Mouse (Mus musculus) intestine, embryonic 14.5 days (tissue): ENCODE results near the gene Rapgef5. TPM values are rescaled to one million over a fixed set of nuclear protein-coding genes. Genes with fewer than 3 reads are reported as not detected.

Experiments used
- ATAC-seq: fragments of 200-750 bp; cut with Nextera tagmentation; replicated peaks from 2 replicates; pipeline ENCODE4 v1.8.0; 2017; ENCODE audit warnings: low read depth, moderate number of reproducible peaks, moderate TSS enrichment, moderate library complexity; ENCODE audit not compliant: low FRiP score, low TSS enrichment
- DNase-seq: peaks from one replicate; pipeline ENCODE4 v3.0.0-alpha.2; 2018; ENCODE audit warnings: low spot score
- H3K27ac ChIP-seq: fragments of 300-500 bp; sonication (generic); 2 replicates; pipeline ENCODE4 v1.5.1; 2014; ENCODE audit warnings: low read depth, mild to moderate bottlenecking, control low read depth
- H3K27me3 ChIP-seq: fragments of 300-500 bp; sonication (generic); replicated peaks from 2 replicates; pipeline ENCODE4 v1.6.1; 2014; ENCODE audit warnings: low read length, control low read depth; ENCODE audit not compliant: control insufficient read depth, insufficient read depth
- H3K36me3 ChIP-seq: fragments of 300-500 bp; sonication (generic); 2 replicates; pipeline ENCODE4 v1.6.1; 2014; ENCODE audit warnings: low read length, control low read depth; ENCODE audit not compliant: control insufficient read depth, insufficient read depth
- H3K4me1 ChIP-seq: fragments of 300-500 bp; sonication (generic); replicated peaks from 2 replicates; pipeline ENCODE4 v1.6.1; 2014; ENCODE audit warnings: low read length, control low read depth, mixed read lengths; ENCODE audit not compliant: control insufficient read depth, insufficient read depth
- H3K4me2 ChIP-seq: fragments of 300-500 bp; sonication (generic); 2 replicates; pipeline ENCODE4 v1.6.1; 2014; ENCODE audit warnings: low read length
- H3K4me3 ChIP-seq: fragments of 300-500 bp; sonication (generic); 2 replicates; pipeline ENCODE4 v1.5.1; 2014; ENCODE audit warnings: low read depth, low read length, control low read depth, mixed read lengths
- H3K9ac ChIP-seq: fragments of 300-500 bp; sonication (generic); 2 replicates; pipeline ENCODE4 v1.6.1; 2014; ENCODE audit warnings: mild to moderate bottlenecking, low read length
- H3K9me3 ChIP-seq: fragments of 300-500 bp; sonication (generic); 2 replicates; pipeline ENCODE4 v1.6.1; 2016; ENCODE audit warnings: low read length, control low read depth; ENCODE audit not compliant: control insufficient read depth
- WGBS: fragments of 180-500 bp; shearing (Covaris S2); extraction: QIAGEN DNeasy Blood & Tissue Kit; methylation state at CpG from one replicate; pipeline ENCODE4 v1.1.7; 2014; 5-methylcytosine and 5-hydroxymethylcytosine counted together
- polyA plus RNA-seq: library from polyadenylated mRNA; unstranded; fragments of >200 nt; fragmentation: Nextera tagmentation; extraction: Ambion mirVana; gene quantifications from 2 replicates; pipeline ENCODE4 v1.2.1, GENCODE M21; 2014

The Rapgef5 gene
- polyA plus RNA-seq = 8.0 and 8.4 TPM in 2 replicates

DNA sequence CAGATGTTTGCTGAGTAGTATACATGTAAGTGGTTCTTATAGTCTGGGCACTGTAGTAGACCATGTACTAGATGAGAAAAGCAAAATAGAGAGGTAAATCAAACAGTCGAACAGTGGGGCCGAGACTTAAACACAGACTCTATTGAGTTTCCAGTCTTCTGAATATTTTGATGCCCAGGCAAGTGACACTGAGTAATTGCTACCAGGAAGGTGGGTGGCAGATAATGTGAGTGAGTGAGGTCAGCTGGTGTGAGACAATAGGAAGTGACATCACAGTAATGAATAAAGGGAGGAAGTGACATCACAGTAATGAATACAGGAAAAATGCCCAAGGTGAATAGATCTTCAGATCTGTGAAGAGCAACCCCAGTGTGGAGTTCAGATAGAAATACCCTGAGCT is at the start of gene Rapgef5:
Rapgef5 (plus strand) TSS at position 301 of the 400 bp plus-strand sequence.
- 97% methylated on average over 2 of the region's 2 CpGs for WGBS
- Histone ChIP-seq H3K4me3 (no peak within 1 kb of the TSS), H3K27ac (no peak within 1 kb of the TSS), H3K36me3 (no peaks in the 10 kb centered on the region), H3K27me3 (no peaks in the 10 kb centered on the region), H3K9ac (no peak within 1 kb of the TSS), H3K4me1 (no peaks in the 10 kb centered on the region), H3K4me2 (no peak within 1 kb of the TSS), H3K9me3 (no peaks in the 10 kb centered on the region)
- no peak for ATAC-seq
- no peak for DNase-seq

DNA sequence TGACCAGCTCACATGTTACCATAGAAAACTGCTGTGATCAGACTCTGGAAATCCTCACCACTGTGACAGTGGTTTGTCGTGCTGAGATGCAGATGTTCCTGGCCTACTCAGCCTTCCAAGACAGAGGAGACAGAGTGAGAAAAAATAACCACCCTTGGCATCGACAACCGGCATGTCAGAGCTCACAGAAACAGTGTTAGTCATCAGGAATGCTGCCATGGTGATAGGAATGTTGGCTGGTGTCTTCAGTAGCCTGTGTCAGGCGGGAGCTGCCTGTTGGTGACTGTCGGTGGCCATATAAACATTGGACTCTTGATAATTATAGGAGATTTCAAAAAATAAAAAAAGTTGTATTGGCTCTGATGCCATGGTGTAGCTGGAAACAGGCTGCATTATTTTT is 48.0 kb upstream of the Rapgef5 start:
- no peak for ATAC-seq
- WGBS = 36% methylated on average over 5 of the region's 5 CpGs
- Histone ChIP-seq H3K4me3 (no peak overlapping the region), H3K36me3 (no peaks in the 10 kb centered on the region), H3K4me1 (no peaks in the 10 kb centered on the region), H3K27me3 (no peaks in the 10 kb centered on the region), H3K27ac (no peak overlapping the region), H3K9me3 (no peaks in the 10 kb centered on the region), H3K9ac (no peak overlapping the region), H3K4me2 (no peak overlapping the region)
- DNase-seq = no peak

DNA sequence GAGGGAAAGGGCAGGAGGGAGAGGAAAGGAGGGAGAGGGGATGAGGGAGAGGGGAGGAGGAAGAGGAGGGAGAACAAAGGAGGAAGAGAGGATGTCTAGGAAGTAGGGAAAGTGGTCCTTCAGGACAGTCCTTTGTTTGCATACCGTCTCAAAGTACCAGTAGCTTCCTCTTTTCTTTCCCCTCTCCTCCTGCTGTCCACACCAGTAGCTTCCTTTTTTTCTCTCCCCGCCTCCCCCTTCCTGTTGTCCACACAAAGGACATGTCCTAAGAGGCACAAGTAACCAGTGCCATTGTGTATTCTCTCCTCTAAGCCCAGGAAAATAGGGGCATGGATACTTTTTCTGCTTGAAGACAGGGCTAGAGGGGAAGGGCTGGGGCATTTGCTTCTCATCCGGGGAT is 37.3 kb upstream of the Rapgef5 start:
- ATAC-seq = no peak
- Histone ChIP-seq H3K4me2 (no peak overlapping the region), H3K36me3 (no peaks in the 10 kb centered on the region), H3K9ac (no peak overlapping the region), H3K27me3 (no peaks in the 10 kb centered on the region), H3K4me3 (no peak overlapping the region), H3K4me1 (no peaks in the 10 kb centered on the region), H3K9me3 (no peaks in the 10 kb centered on the region), H3K27ac (no peak overlapping the region)
- WGBS = 65% methylated on average over 3 of the region's 3 CpGs
- DNase-seq = no peak

DNA sequence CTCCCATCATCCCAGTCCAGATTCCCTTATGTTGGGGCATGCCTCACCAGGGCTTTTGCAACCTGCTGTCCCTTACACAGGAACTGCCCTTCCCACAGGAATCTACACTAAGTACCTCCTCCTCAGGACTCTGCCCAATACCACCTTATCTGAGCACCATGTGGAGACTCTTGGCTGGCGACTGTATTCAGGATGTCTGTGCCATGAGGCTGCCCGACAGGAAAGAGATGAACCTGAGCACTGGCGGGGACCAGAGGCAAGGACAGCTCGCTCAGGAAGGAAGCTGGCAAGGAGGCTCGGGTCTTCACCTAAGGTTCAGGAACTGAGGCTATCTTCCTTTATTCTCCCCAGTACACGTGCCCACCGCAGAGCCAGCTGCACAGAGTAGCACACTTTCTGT is 36.6 kb upstream of the Rapgef5 start:
- 65% methylated on average over 7 of the region's 7 CpGs for WGBS
- H3K4me2 ChIP-seq = no peak overlapping the region
- no peak overlapping the region for H3K9ac ChIP-seq
- no peak overlapping the region for H3K4me3 ChIP-seq
- no peak for ATAC-seq
- H3K36me3 ChIP-seq = no peaks in the 10 kb centered on the region
- no peak overlapping the region for H3K27ac ChIP-seq
- H3K4me1 ChIP-seq = no peaks in the 10 kb centered on the region
- H3K27me3 ChIP-seq = no peaks in the 10 kb centered on the region
- H3K9me3 ChIP-seq = no peaks in the 10 kb centered on the region
- no peak for DNase-seq

DNA sequence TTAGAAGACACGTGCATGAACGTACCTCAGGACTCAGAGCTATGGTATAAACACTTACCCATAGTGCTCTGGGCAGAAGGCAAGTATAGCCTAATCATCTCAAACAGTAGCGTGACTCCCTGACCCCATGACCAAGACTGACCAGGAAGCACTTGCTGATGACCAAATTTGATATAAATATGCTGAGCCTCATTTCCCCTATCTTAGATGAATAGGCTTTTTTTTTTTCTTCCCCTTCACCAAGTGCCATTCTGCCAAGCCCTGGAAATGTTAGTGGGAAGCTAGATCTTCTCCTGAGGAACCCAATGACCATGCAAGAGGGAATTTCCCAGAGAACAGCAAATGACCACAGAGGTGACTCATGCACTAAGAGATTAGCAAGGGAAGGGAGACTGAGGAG is 35.3 kb upstream of the Rapgef5 start:
- 70% methylated on average over 3 of the region's 3 CpGs for WGBS
- Histone ChIP-seq H3K36me3 (no peaks in the 10 kb centered on the region), H3K9me3 (no peaks in the 10 kb centered on the region), H3K27ac (no peak overlapping the region), H3K4me1 (no peaks in the 10 kb centered on the region), H3K9ac (no peak overlapping the region), H3K27me3 (no peaks in the 10 kb centered on the region), H3K4me2 (no peak overlapping the region), H3K4me3 (no peak overlapping the region)
- DNase-seq (no peak), ATAC-seq (no peak)

DNA sequence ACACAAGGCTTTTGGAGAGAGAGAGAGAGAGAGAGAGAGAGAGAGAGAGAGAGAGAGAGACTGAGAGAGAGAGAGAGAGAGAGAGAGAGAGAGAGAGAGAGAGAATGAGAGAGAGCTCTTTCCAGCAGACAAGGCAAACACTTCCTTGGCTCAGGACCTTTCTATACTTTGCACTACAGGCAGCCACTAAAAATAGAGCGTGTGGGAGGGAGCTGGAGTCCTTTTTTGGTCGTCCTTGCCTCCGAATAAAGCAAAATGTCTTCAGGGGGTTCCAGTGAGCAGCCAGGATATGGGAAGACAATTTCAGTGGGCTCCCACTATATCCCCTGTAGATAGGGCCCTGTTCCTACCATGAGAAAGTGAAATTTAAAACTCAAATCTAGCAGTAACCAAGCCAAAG is 33.6 kb upstream of the Rapgef5 start:
- Histone ChIP-seq H3K4me2 (no peak overlapping the region), H3K36me3 (no peaks in the 10 kb centered on the region), H3K4me3 (no peak overlapping the region), H3K9me3 (no peaks in the 10 kb centered on the region), H3K4me1 (no peaks in the 10 kb centered on the region), H3K9ac (no peak overlapping the region), H3K27me3 (no peaks in the 10 kb centered on the region), H3K27ac (no peak overlapping the region; the same call in 1 of the 2 replicates)
- ATAC-seq (no peak), DNase-seq (no peak)
- WGBS = 33% methylated on average over 3 of the region's 3 CpGs

DNA sequence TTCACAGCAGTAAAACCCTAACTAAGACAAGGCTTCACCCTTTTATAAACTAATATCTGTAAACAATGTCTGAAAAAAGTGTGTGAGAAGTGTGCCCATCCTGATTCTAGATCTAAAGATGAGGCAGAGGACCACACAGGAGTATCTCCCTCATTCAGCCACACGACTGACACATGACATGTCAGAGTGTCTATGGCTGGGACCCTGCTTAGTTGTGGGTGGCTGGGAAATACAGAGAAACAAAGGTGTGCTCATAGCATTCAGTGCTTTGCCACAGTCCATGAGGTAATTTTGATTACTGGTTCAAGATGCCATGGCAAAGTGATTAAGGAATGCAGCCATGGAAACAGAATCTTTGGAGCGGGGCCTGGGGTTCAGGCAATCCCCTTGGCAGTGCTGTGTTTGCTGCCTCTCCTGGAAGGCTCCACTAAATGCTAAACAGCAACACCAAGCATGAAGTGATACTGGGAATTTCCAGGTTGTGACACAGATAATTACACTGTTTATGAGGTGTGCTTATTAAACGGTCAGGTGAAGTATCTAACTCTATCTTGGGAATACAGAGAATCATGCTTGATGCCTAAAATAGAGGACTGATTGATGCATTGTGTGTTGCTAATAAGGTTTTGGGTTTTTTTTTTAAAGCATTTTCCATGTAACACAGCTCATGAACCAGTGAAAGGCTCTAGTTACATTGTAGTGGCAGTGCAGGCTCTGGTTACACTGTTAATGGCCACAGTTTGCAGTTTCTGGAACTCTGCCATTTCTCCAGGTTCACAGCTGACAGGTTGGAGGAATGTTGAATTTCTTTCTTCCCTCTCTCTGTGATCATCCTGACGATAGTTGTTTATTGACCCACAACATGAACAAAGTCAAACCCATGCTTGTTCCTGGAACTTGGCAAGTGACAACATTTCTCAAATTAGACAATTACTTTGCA is 29.9 kb upstream of the Rapgef5 start:
- no peak overlapping the region for H3K4me3 ChIP-seq
- H3K4me2 ChIP-seq = no peak overlapping the region
- no peaks in the 10 kb centered on the region for H3K4me1 ChIP-seq
- H3K9me3 ChIP-seq = no peaks in the 10 kb centered on the region
- ATAC-seq (no peak), DNase-seq (no peak)
- 76% methylated on average over 4 of the region's 4 CpGs for WGBS
- no peak overlapping the region for H3K9ac ChIP-seq
- no peaks in the 10 kb centered on the region for H3K36me3 ChIP-seq
- no peak overlapping the region for H3K27ac ChIP-seq
- H3K27me3 ChIP-seq = no peaks in the 10 kb centered on the region

DNA sequence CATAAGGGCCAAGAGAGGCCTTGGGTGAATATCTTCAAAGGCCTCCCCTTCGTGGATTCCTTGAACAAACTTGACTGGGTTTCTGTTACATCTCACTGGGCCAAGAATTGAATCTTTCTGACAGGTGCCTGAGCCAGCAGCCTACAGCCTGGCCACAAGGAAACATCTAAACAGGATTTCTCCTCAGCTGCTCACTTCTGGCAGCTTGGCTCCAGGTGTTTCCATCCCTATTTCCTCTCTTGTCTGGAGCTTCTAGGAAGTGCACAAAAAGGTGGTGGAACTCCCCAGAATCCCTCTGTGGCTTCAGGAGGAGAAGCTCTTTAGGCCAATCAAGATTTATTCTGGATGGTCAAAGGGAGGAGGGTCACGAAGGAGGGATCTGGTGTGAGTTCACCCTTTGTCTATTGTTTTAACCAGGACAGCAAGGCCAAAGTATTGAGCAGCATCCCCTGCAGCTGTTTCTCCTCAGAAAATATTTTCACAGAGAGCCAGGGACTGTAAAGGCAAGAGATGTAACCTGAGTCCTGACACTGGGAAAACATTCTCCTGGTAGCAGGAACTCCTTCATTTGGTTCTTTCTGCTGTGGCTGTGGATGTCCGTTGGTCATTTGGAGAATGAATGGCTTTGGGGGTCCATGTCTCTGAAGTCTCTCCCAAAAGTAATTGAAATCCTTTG is 19.6 kb upstream of the Rapgef5 start:
- no peak for ATAC-seq
- H3K27me3 ChIP-seq = no peaks in the 10 kb centered on the region
- H3K27ac ChIP-seq = no peak overlapping the region
- H3K4me3 ChIP-seq = no peak overlapping the region
- 49% methylated on average over 3 of the region's 3 CpGs for whole genome bisulfite sequencing
- no peak overlapping the region for H3K4me2 ChIP-seq
- DNase-seq = no peak
- H3K36me3 ChIP-seq = no peaks in the 10 kb centered on the region
- H3K9me3 ChIP-seq = no peaks in the 10 kb centered on the region
- H3K4me1 ChIP-seq = no peaks in the 10 kb centered on the region
- no peak overlapping the region for H3K9ac ChIP-seq
